Mouse (Mus musculus) heart, embryonic 16.5 days (tissue): ENCODE data around the gene Glp2r. TPM values are rescaled to one million over a fixed set of nuclear protein-coding genes. Genes with fewer than 3 reads are reported as not detected.

Source experiments
- ATAC-seq: fragments of 200-750 bp; cut with Nextera tagmentation; replicated peaks from 2 replicates; pipeline ENCODE4 v1.8.0; 2017; ENCODE audit warnings: moderate number of reproducible peaks; ENCODE audit not compliant: insufficient read depth, low FRiP score; ENCODE audit errors: extremely low read depth
- H3K27ac ChIP-seq: fragments of 300-500 bp; sonication (generic); 2 replicates; pipeline ENCODE4 v1.5.1; 2014; ENCODE audit warnings: mild to moderate bottlenecking, low read length, control low read depth, moderate library complexity
- H3K27me3 ChIP-seq: fragments of 300-500 bp; sonication (generic); 2 replicates; pipeline ENCODE4 v1.6.1; 2014; ENCODE audit warnings: low read length, mixed read lengths; ENCODE audit not compliant: control insufficient read depth, insufficient read depth
- H3K36me3 ChIP-seq: fragments of 300-500 bp; sonication (generic); 2 replicates; pipeline ENCODE4 v1.6.1; 2014; ENCODE audit not compliant: control insufficient read depth, insufficient read depth
- H3K4me1 ChIP-seq: fragments of 300-500 bp; sonication (generic); 2 replicates; pipeline ENCODE4 v1.6.1; 2014; ENCODE audit warnings: low read length, mixed read lengths; ENCODE audit not compliant: control insufficient read depth, insufficient read depth
- H3K4me2 ChIP-seq: fragments of 300-500 bp; sonication (generic); 2 replicates; pipeline ENCODE4 v1.6.1; 2014; ENCODE audit warnings: low read depth, mild to moderate bottlenecking, control low read depth, low read length
- H3K4me3 ChIP-seq: fragments of 300-500 bp; sonication (generic); 2 replicates; pipeline ENCODE4 v1.5.1; 2014; ENCODE audit warnings: mild to moderate bottlenecking, control low read depth, low read length
- H3K9ac ChIP-seq: fragments of 300-500 bp; sonication (generic); 2 replicates; pipeline ENCODE4 v1.6.1; 2014; ENCODE audit warnings: low read length, control low read depth
- H3K9me3 ChIP-seq: fragments of 300-500 bp; sonication (generic); replicated peaks from 2 replicates; pipeline ENCODE4 v1.6.1; 2016; ENCODE audit warnings: low read length; ENCODE audit not compliant: control insufficient read depth
- WGBS: fragments of 180-500 bp; shearing (Covaris S2); extraction: QIAGEN DNeasy Blood & Tissue Kit; methylation state at CpG from one replicate; pipeline ENCODE4 v1.1.7; 2014; 5-methylcytosine and 5-hydroxymethylcytosine counted together
- polyA plus RNA-seq: library from polyadenylated mRNA; unstranded; fragments of >200 nt; fragmentation: Nextera tagmentation; extraction: Ambion mirVana; gene quantifications from 2 replicates; pipeline ENCODE4 v1.2.1, GENCODE M21; 2015

Glp2r gene
- polyA plus RNA-seq, 1 experiment from 2014 or later: 0.07 TPM

GRCm38 (mm10) chr11:67715382-67715781 lies 55.6 kb downstream of the Glp2r start:
- no peak overlapping the region for H3K27ac ChIP-seq
- no peaks in the 10 kb centered on the region for H3K27me3 ChIP-seq
- no peak overlapping the region for H3K9ac ChIP-seq
- no peak overlapping the region for H3K4me2 ChIP-seq
- no peaks in the 10 kb centered on the region for H3K9me3 ChIP-seq
- no peak overlapping the region for H3K4me3 ChIP-seq
- WGBS: 73% methylated on average over 4 of the region's 4 CpGs
- ATAC-seq: no peak
- no peaks in the 10 kb centered on the region for H3K36me3 ChIP-seq
- no peaks in the 10 kb centered on the region for H3K4me1 ChIP-seq

- Histone ChIP-seq H3K36me3 (no peaks in the 10 kb centered on the region), H3K4me1 (no peaks in the 10 kb centered on the region), H3K9me3 (no peaks in the 10 kb centered on the region), H3K4me2 (no peak overlapping the region), H3K27me3 (no peaks in the 10 kb centered on the region), H3K4me3 (no peak overlapping the region), H3K9ac (no peak overlapping the region), H3K27ac (no peak overlapping the region)
- WGBS: 76% methylated on average over 4 of the region's 4 CpGs
- ATAC-seq: no peak
Measured at GRCm38 (mm10) chr11:67712976-67713375, 58.0 kb downstream of the Glp2r start.

GRCm38 (mm10) chr11:67694703-67695376 lies 76.1 kb downstream of the Glp2r start, which contains the start of gene Rcvrn:
Gene Rcvrn, plus strand, starts transcription at chr11:67695326.
- H3K9ac ChIP-seq: no peak within 1 kb of the TSS
- WGBS: 62% methylated on average over 7 of the region's 7 CpGs
- H3K4me1 ChIP-seq: no peaks in the 10 kb centered on the region
- H3K27ac ChIP-seq: no peak within 1 kb of the TSS
- H3K9me3 ChIP-seq: no peaks in the 10 kb centered on the region
- no peak within 1 kb of the TSS for H3K4me3 ChIP-seq
- H3K36me3 ChIP-seq: no peaks in the 10 kb centered on the region
- 0 out of 2 replicates have a peak, but pooled peaks cover 2% of the 10 kb centered on the region for H3K27me3 ChIP-seq
- ATAC-seq: no peak
- H3K4me2 ChIP-seq: no peak within 1 kb of the TSS

DNA sequence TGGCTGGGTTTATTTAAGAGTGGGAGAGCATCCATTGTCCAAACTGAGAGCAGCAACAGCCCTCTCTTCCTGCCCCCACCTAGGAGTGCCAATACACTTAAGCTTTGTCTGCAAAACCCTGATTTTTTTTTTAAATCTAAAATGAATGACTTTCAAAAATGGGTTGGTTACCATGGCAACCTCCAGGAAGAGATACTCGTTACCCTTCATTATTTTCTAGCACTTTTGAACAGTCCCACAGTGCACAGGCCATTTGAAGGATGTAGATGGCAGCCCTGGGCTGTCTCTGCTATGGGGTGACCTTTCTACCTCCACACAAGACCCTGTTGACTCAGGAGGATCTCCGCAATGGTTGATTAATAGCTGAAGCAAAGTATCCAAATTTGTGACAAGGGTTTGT lies 84.8 kb downstream of the Glp2r start:
- Histone ChIP-seq H3K4me1 (no peaks in the 10 kb centered on the region), H3K27ac (no peak overlapping the region), H3K9ac (no peak overlapping the region), H3K27me3 (no peaks in the 10 kb centered on the region), H3K4me2 (no peak overlapping the region), H3K4me3 (no peak overlapping the region), H3K36me3 (no peaks in the 10 kb centered on the region), H3K9me3 (no peaks in the 10 kb centered on the region)
- ATAC-seq: no peak
- 78% methylated on average over 2 of the region's 2 CpGs for WGBS

DNA sequence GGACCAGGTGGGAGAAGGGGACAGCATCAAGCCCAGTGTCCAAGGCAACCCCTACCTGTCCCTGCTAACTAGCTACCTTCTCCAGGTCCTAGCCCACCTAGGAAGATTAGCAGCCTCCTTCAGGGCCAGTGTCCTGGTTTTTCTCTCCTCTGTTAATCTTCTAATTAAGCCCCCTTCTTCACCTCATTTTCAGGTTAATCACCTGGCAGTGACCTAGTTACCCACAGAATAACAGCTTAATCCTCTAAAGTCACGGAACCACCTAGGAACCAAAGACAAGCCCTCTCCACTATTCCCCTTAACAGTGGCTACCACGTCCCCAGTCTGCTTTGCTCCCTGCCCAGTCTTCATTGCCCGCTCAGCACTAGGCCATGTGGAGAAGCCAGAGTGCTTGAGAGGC lies 89.1 kb downstream of the Glp2r start:
- Histone ChIP-seq H3K9me3 (no peaks in the 10 kb centered on the region), H3K27me3 (no peaks in the 10 kb centered on the region), H3K36me3 (no peaks in the 10 kb centered on the region), H3K27ac (no peak overlapping the region), H3K9ac (no peak overlapping the region), H3K4me2 (no peak overlapping the region), H3K4me3 (no peak overlapping the region), H3K4me1 (no peaks in the 10 kb centered on the region)
- no peak for ATAC-seq
- WGBS: 76% methylated on average over 3 of the region's 3 CpGs

DNA sequence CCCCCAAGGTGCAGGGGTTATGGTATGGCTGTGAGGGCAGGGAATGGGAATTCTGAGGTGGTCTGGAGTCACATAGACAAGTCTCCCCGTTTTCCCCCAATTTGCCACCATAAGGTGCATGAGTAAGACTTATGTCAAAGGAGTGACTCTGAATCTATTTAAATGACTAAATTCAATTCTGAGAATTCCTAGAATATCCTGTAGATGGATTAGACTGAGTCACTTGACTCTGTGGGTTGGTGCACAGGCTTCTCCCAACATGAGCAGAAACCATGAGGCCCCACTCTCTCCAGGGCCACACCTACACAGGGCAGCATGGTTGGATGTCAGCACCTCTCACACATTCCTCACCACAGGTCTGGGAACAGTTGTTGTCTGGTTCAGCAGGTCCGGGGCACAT lies 91.0 kb downstream of the Glp2r start:
- no peaks in the 10 kb centered on the region for H3K9me3 ChIP-seq
- 89% methylated on average over 2 of the region's 2 CpGs for WGBS
- H3K27ac ChIP-seq: no peak overlapping the region
- H3K36me3 ChIP-seq: no peaks in the 10 kb centered on the region
- no peak overlapping the region for H3K4me3 ChIP-seq
- no peak overlapping the region for H3K9ac ChIP-seq
- ATAC-seq: no peak
- no peaks in the 10 kb centered on the region for H3K4me1 ChIP-seq
- H3K27me3 ChIP-seq: no peaks in the 10 kb centered on the region
- no peak overlapping the region for H3K4me2 ChIP-seq

- H3K4me2 ChIP-seq: no peak overlapping the region
- 52% methylated on average over 5 of the region's 5 CpGs for WGBS
- no peak overlapping the region for H3K27ac ChIP-seq
- no peak overlapping the region for H3K9ac ChIP-seq
- H3K9me3 ChIP-seq: no peaks in the 10 kb centered on the region
- H3K4me3 ChIP-seq: no peak overlapping the region
- no peaks in the 10 kb centered on the region for H3K4me1 ChIP-seq
- no peaks in the 10 kb centered on the region for H3K36me3 ChIP-seq
- no peak for ATAC-seq
- H3K27me3 ChIP-seq: no peaks in the 10 kb centered on the region
Measured at GRCm38 (mm10) chr11:67679300-67679699, 91.7 kb downstream of the Glp2r start.

DNA sequence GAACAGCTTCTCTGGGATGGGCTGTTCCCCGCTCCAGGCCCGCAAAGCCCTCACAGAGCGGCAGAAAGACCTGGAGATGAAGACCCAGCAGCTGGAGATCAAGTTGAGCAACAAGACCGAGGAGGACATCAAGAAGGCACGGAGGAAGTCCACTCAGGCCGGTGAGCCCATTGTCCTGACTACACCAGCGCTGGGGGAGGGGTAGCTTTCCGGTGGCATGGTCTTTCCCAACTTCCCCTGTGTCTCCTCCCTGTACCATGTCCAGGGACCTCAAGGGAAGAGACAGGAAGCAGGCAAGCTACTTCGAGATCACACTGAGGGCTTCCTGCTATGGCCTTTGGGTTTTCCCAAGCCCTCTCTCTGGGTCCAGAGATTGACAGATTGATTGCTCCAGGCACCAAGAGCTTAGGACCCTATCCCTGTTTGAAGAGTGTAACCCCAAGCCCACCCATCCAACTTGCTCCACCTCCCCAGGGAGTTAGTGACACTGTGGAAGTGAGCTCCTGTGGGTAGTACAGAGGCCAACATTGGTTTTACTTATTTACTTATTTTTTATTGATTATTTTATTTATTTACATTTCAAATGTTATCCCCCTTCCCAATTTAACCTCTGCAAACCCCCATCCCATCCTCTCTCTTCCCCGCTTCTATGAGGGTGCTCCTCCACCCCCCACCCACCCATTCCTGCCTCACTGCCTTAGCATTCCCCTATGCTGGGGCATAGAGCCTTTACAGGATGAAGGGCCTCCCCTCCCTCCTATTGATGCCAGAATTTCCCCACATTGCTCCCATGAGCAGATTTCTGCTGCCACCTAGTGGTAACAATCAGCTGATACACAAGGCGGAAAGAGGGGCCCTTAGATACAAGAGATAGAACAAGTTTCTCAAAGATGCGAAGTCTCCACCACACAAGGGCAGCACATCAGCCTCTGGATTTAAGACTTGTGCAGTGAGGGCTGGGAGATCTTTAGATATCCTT lies 95.1 kb downstream of the Glp2r start:
- H3K36me3 ChIP-seq: no peaks in the 10 kb centered on the region
- ATAC-seq: no peak; the same call in 1 of the 2 replicates

DNA sequence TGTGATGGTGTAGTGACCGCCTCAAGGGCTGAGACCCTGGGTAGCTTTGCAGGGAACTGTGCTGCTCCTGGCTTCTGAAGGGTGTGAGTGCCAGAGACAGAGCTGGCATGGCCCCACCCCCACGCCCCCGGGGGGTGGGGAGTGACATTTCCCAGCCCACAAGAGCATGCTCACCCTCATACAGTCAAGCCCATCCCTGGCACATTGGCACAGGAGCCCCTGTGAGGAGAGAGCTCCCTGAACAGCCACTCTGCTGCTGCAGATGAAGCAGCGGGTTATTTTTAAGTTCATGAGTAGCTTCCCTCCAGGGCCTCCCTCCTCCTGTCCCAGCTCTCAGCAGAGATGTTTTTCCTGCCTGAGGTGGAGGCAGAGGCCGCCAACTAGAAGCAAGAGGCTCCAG lies 98.8 kb downstream of the Glp2r start:
- Histone ChIP-seq H3K4me2 (0 out of 2 replicates have a peak overlapping the region, but pooled peaks have one; percentile 4), H3K9ac (peak overlapping the region; percentile 45)
- peak; percentile 69 for ATAC-seq

More for the DNA sequence above, 95.1 kb downstream of the Glp2r start:
- no peaks in the 10 kb centered on the region for H3K9me3 ChIP-seq
- H3K4me2 ChIP-seq: no peak overlapping the region
- H3K27ac ChIP-seq: no peak overlapping the region
- no peaks in the 10 kb centered on the region for H3K27me3 ChIP-seq
- no peak overlapping the region for H3K4me3 ChIP-seq
- H3K4me1 ChIP-seq: peaks cover 16% of the 10 kb centered on the region
- 50% methylated on average over 12 of the region's 12 CpGs for WGBS
- no peak overlapping the region for H3K9ac ChIP-seq

More for the DNA sequence above, 98.8 kb downstream of the Glp2r start:
- 29% methylated on average over 5 of the region's 5 CpGs for WGBS
- Histone ChIP-seq H3K27ac (peak overlapping the region; percentile 93), H3K27me3 (no peaks in the 10 kb centered on the region), H3K36me3 (no peaks in the 10 kb centered on the region), H3K4me3 (no peak overlapping the region), H3K9me3 (no peaks in the 10 kb centered on the region), H3K4me1 (peaks cover 35% of the 10 kb centered on the region)
